Mouse (Mus musculus): ENCODE data around the gene Syngr1.

Syngr1 gene

GRCm38 (mm10) chr15:80071951-80072437 lies 19.1 kb upstream of the Syngr1 start:
- DNase-seq, result peak in 1 of 2 experiments; percentile 61

GRCm38 (mm10) chr15:80072579-80073255 lies 18.4 kb upstream of the Syngr1 start:
- DNase-seq, result no peak

- no peak for DNase-seq
Measured at GRCm38 (mm10) chr15:80073256-80073621, 17.9 kb upstream of the Syngr1 start.

- peak in 1 of 2 experiments; percentile 36 for DNase-seq
Measured at GRCm38 (mm10) chr15:80074663-80075373, 16.3 kb upstream of the Syngr1 start.

- no peak for DNase-seq
Measured at GRCm38 (mm10) chr15:80075374-80075694, 15.8 kb upstream of the Syngr1 start.

DNA sequence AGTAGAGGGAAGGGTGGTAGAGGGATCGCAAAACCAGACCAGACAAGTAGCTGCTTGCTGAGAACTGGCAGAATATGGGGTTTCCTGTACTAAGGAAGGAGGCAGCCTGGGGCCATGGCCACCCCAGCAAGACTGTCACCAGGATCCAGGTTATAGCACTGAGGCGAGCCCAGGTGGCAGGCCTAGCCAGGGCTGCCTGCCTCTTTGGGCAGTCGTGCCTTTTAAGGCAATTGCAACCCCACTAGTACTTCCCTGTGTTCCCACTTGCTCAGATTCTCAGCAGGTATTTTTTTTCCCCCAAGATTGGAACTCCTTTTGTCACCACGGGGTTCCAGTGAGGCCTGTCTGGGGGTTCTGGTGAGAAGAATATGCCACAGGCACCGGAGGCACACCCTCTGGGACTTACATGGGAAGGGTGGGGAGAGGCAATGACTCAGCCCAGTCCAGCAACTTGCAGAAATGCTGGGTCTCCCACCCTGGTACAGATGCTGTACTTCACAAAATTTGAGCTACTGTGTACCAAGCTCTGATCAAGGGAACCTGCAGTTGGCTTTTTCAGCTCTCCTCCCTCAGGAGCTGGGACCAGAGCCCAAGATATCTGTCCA lies 15.3 kb upstream of the Syngr1 start:
- DNase-seq, result no peak

- peak; percentile 75 to 92 for DNase-seq
Measured at GRCm38 (mm10) chr15:80076338-80077136, 14.6 kb upstream of the Syngr1 start.

- peak in 1 of 2 experiments; percentile 59 for DNase-seq
Measured at GRCm38 (mm10) chr15:80078058-80078814, 12.9 kb upstream of the Syngr1 start.

DNA sequence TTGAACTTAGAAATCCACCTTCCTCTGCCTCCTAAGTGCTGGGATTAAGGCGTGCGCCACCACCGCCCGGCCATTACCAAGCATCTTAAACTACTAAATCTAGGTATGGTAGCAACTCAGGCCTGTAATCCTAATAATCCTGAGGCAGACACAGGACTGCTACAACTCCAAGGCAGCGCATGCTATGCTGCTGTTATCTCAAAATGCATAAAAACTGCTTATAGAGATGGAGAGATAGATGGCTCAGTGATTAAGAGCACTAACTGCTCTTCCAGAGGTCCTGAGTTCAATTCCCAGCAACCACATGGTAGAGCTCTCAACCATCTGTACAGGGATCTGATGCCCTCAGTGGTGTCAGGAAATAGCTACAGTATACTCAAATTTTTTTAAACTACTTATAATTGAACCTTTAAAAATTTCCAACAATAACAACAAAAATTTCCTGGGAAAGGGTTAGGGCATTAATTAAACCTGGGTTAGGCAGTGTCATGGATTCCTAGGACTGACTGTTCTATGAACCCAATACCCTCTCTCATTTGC lies 11.9 kb upstream of the Syngr1 start:
- DNase-seq, result no peak

DNA sequence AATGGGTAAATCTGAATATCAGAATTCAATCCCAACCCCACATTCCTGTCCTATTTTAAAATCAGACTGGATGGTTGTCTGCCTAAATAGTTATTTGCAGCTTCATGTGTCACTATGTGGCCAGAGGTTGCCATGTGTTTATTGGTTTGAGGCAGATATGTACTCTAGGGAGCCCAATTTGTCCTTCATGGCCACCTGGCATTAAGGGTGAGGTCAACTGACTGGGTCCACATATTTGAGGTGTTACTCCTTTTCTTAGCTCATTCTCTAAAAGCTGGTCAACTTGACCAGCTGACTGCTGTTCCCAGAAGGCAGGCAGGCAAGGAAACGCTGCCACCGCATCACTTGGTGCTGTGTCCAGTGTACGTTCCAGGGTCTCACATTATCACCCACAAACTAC lies 11.2 kb upstream of the Syngr1 start:
- DNase-seq, result no peak

DNA sequence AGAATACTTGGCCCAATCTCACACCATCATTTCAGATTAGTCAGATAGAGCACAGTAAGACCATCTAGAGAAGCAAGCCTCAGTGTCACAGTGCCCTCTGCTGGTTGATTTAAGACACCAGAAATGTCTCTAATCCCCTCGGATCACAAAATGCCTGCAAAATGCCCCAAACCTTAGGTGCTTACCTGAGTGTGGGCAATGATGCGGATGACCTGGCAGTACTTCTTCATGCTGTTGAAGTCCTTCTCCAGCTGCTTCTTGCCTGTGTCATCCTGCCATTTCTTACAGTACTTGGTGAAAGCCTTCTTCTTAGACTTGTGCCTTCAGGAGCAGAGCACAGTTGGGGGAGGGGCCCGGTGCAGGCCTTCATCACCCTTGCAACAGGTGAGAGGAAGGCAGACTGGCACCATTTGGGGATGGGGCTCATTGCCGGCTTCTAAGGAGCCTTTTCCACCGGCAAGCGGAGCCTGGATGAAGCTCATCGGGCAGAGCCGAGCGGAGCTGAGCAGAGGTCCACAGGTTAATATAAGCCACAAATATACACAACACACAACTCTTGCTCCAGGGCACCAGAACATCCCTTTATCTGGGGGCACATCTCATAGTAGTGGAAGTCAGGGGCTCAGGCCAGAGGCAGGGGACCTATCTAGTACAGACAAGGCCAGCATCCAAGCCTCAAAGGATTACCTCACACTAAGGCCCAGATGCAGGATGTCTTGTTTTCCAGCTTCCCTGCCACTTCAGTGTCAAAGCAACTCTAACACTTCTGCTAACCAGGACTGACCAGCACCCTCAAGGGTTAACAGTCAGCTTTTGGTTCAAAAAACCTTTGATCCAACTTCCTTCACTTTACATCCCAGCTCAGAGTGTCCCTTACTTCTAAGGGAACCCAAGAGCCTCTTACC lies 10.2 kb upstream of the Syngr1 start:
- peak in 1 of 2 experiments; percentile 50 for DNase-seq

DNA sequence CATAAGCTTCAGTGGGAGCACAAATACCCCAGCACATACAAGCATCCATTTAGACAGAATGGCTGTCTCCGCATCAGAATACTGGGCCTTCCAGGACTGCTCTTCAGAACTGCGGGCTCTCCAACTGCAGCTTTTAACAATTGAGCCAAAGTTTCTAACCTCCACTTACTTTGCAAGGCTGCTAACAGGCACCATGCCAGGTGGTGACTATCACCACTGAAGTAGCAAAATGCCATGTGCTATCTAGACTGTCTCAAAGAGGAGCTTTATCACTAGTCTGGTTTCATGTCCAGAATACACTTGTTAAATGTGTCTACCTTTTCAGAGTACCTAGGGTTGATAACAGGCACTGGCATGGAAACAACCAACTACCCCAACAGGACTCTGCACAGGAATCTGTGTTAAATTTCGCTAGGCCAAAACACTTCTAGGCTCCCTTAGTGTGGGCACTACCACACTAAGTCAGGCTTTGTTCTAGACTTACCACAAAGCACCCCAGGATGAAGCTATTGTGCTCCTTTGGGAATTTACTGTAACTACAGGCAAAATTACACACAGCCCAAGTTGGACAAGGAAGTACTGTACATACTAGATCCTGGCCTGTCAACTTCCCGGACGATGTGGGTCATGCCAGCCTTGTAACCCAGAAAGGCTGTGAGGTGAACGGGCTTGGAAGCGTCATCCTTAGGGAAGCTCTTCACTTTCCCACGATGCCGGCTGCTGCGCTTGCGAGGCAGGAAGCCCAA lies 9.2 kb upstream of the Syngr1 start:
- peak in 1 of 2 experiments; percentile 30 for DNase-seq

- DNase-seq, result no peak
Measured at GRCm38 (mm10) chr15:80082661-80083275, 8.4 kb upstream of the Syngr1 start.

- DNase-seq, result peak; percentile 98
Measured at GRCm38 (mm10) chr15:80083276-80083731, 7.8 kb upstream of the Syngr1 start.

DNA sequence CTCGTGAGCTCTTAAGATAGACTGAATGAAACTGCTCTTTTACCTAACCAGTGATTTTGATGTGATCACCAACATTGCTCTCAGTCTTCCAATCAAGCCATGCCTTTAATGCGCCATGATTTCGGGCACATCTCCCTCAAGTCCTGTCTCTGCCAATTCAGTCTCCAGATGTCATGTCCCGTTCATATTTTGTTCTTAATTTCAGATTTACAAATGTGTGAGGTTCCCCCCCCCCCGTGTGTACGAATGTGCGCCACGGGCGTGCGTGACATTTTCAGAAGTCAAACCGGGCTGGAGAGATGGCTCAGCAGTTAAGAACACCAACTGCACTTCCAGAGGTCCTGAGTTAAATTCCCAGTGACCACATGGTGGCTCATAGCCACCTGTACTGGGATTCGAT lies 7.4 kb upstream of the Syngr1 start:
- no peak for DNase-seq

DNA sequence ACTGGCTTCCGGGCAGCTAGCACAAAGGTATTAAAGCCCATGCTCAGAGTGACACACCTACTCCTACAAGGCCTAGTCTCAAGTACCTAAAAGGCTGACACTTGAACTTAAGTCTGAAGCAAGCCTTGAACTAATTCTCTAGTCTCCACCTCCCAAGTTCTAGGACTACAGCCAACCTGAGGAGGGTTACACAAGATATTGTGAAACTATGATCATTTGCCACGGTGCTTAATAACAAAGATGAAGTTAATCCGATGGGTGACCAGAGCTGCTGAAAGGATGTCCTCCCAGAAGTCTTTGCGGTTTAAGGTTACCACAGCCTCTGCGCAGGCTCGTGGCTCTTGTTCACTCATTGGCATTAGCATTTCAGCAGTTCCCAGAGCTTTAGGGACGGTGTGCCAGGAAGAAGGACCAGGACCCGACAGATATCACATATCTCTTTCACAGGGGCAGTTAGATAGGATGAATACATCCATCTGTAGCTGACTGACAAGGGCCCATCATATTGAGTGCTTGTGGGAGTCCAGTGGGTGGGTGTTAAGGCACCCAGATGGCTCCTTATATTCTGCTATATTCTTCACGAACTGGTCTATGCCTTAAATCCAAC lies 3.6 kb upstream of the Syngr1 start:
- no peak for DNase-seq

GRCm38 (mm10) chr15:80088637-80089036 lies 2.5 kb upstream of the Syngr1 start:
- peak; percentile 95 to 97 for DNase-seq

DNA sequence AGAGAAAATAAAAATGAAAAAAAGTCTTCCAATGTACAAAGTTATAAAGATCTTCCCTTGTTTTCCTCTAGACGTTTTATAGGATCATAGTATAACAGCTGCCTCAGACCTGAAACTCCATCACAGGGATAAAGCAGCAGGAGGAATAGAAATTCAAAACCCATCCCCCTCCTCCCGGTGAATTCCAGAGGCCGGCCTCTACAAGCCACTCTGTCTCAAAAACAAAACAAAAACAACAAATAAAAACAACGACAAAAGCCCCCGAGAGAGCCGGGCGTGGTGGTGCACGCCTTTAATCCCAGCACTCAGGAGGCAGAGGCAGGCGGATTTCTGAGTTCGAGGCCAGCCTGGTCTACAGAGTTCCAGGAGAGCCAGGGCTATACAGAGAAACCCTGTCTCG lies 979 bp upstream of the Syngr1 start:
- DNase-seq, result no peak

DNA sequence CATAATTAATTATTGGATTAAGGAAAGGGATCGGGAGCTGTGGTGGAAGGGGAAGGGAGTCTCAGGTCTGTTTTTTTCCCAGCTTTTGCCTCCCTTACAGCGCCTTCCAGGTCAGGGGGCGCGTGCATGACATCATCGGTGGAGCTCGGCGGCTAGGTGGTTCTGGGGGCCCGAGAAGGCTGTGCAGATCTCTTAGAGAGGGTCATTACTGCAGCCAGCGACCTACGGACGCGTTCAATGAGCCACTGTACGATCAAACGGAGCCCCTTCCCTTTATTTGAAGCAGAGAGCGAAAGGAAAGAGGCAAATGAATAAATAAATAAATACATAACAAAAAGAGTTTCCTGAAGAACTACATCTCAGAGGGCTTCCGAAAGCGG lies 403 bp upstream of the Syngr1 start:
- peak in 1 of 2 experiments; percentile 44 for DNase-seq

Data from kidney, postnatal 36 days (tissue).